Mouse (Mus musculus): ENCODE measurements around the gene Ms4a14. TPM values are rescaled to one million over a fixed set of nuclear protein-coding genes. Genes with fewer than 3 reads are reported as not detected.
"Not testable (repeated sequence)": the region's sequence is repeated elsewhere in the genome, so short reads cannot be mapped to it uniquely, and the experiment has no call there.

Gene Ms4a14
- polyA plus RNA-seq, 1 experiment from 2014 or later, result 0.09 TPM

DNA sequence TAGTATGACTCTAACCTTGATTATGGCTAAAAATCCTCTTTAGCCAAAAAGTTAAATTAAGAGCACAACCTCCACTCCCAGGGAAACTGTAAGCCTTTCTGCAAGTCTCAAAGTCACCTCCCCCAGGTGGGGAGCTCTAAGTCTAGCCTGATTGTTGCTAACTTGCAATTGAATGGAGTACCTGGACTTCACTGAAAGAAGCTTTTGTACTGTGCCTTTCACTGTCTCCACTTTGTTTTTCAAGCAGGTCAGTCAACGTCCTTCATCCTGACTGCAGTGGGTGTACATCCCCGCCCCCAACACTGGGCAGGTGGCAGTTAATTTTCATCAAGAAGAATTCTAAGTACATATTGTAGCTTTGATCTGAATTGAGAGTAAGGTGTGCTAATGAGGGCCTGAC, 15.3 kb downstream of the Ms4a14 start:
- H3K9me3 ChIP-seq (ENCODE audit: control insufficient read depth), result no peaks in the 10 kb centered on the region
- H3K9ac ChIP-seq (ENCODE audit: low read depth, low read length), result no peak overlapping the region
- no peak overlapping the region for H3K27ac ChIP-seq (ENCODE audit: low read depth, low read length)
- H3K27me3 ChIP-seq (replicated peaks; ENCODE audit: control insufficient read depth, insufficient read depth, low read length), result no peaks in the 10 kb centered on the region
- no peak overlapping the region for H3K4me2 ChIP-seq (replicated peaks; ENCODE audit: low read depth)
- H3K36me3 ChIP-seq (ENCODE audit: control insufficient read depth, insufficient read depth), result no peaks in the 10 kb centered on the region
- ATAC-seq, result no peak
- no peaks in the 10 kb centered on the region for H3K4me1 ChIP-seq (replicated peaks; ENCODE audit: control insufficient read depth, insufficient read depth, low read length)
- WGBS, result 67% methylated on average over 2 of the region's 2 CpGs
- TF ChIP-seq CTCF (IDR thresholded peaks at IDR 0.05; ENCODE audit: low read depth), result no peak
- no peak overlapping the region for H3K4me3 ChIP-seq (ENCODE audit: low read depth, low read length)

DNA sequence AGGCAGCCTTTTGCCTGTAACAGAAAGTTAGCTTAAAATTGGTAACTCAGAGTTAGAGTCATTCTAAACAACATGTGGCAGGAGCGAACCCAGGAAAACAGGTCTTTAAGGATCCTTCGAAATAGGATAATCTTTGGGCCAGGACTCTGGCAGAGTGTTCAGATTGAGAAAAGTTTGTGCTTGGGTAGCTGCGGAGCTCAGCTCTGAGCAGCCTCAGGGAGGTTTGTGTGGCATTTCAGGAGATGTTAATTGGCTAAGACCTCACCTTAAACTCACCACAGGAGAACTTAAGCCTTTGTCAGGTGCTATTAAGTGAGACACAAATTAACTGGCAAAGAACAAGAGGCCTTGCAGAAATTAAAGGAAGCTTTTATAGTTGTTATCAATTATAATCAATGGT, 20.6 kb downstream of the Ms4a14 start:
- H3K4me1 ChIP-seq (replicated peaks; ENCODE audit: control insufficient read depth, insufficient read depth, low read length); H3K27me3 ChIP-seq (replicated peaks; ENCODE audit: control insufficient read depth, insufficient read depth, low read length); H3K4me3 ChIP-seq (ENCODE audit: low read depth, low read length); H3K36me3 ChIP-seq (ENCODE audit: control insufficient read depth, insufficient read depth); ATAC-seq; H3K27ac ChIP-seq (ENCODE audit: low read depth, low read length); H3K9ac ChIP-seq (ENCODE audit: low read depth, low read length); H3K9me3 ChIP-seq (ENCODE audit: control insufficient read depth): not testable (repeated sequence)
- 19% methylated on average over 3 of the region's 3 CpGs for WGBS
- peak overlapping the region; percentile 72 for H3K4me2 ChIP-seq (replicated peaks; ENCODE audit: low read depth)

DNA sequence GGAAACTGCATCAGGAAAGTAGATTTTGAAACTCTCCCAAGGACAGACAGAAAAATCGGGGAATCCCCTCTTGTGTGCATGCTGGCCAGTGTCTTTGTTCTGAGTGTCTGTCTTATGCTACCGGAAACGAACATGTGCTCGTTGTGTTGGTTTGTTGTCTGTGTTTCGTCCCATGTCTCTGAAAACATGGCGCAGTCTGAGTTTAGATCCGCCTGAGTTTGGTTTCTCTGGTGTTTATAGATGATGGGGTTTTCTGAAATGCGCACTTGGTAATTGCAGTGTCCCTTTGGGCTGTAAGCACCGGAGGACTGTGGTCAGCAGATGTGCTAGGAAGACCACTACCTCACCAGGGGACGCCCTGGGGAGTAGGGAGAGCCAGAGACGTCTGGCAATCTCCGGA, 21.3 kb downstream of the Ms4a14 start:
- no peak for ATAC-seq
- no peaks in the 10 kb centered on the region for H3K27me3 ChIP-seq (replicated peaks; ENCODE audit: control insufficient read depth, insufficient read depth, low read length)
- WGBS, result 7% methylated on average over 12 of the region's 12 CpGs

DNA sequence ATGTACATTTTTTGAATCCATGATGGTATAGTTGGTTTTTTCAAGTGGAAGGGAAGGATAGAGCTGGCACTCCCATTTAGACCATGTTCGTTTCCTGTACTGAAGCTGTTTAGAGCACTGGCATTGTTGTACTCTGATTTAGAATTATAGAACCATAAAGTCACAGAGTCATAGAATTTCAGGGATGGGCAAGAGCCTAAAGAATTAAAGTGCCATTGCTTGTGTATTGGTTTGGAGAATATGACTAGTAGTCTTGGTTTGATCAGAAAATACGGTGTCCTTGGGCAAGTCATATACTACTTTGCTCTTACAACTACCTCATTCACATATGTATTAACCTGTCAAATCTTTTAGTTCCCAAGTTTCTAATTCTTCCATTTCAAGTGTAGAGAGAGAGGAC, 30.5 kb downstream of the Ms4a14 start, which contains the start of gene Ms4a5:
Gene Ms4a5, minus strand, starts transcription at position 101 of the 400 bp plus-strand sequence.
- 91% methylated on average over 2 of the region's 2 CpGs for WGBS
- ATAC-seq, result no peak
- Histone ChIP-seq H3K4me2 (replicated peaks; ENCODE audit: low read depth) (no peak within 1 kb of the TSS), H3K4me3 (ENCODE audit: low read depth, low read length) (no peak within 1 kb of the TSS), H3K27me3 (replicated peaks; ENCODE audit: control insufficient read depth, insufficient read depth, low read length) (no peaks in the 10 kb centered on the region), H3K36me3 (ENCODE audit: control insufficient read depth, insufficient read depth) (no peaks in the 10 kb centered on the region), H3K9ac (ENCODE audit: low read depth, low read length) (no peak within 1 kb of the TSS), H3K4me1 (replicated peaks; ENCODE audit: control insufficient read depth, insufficient read depth, low read length) (no peaks in the 10 kb centered on the region), H3K27ac (ENCODE audit: low read depth, low read length) (no peak within 1 kb of the TSS), H3K9me3 (ENCODE audit: control insufficient read depth) (no peaks in the 10 kb centered on the region)
- no peak for TF ChIP-seq CTCF (IDR thresholded peaks at IDR 0.05; ENCODE audit: low read depth)

More for the DNA sequence above, 21.3 kb downstream of the Ms4a14 start:
- Histone ChIP-seq H3K36me3 (ENCODE audit: control insufficient read depth, insufficient read depth) (no peaks in the 10 kb centered on the region), H3K4me3 (ENCODE audit: low read depth, low read length) (peak overlapping the region; percentile 36), H3K27ac (ENCODE audit: low read depth, low read length) (peak overlapping the region; percentile 60), H3K4me1 (replicated peaks; ENCODE audit: control insufficient read depth, insufficient read depth, low read length) (no peaks in the 10 kb centered on the region), H3K4me2 (replicated peaks; ENCODE audit: low read depth) (peak overlapping the region; percentile 72), H3K9ac (ENCODE audit: low read depth, low read length) (peak overlapping the region; percentile 45), H3K9me3 (ENCODE audit: control insufficient read depth) (no peaks in the 10 kb centered on the region)
- TF ChIP-seq CTCF (IDR thresholded peaks at IDR 0.05; ENCODE audit: low read depth), result no peak

DNA sequence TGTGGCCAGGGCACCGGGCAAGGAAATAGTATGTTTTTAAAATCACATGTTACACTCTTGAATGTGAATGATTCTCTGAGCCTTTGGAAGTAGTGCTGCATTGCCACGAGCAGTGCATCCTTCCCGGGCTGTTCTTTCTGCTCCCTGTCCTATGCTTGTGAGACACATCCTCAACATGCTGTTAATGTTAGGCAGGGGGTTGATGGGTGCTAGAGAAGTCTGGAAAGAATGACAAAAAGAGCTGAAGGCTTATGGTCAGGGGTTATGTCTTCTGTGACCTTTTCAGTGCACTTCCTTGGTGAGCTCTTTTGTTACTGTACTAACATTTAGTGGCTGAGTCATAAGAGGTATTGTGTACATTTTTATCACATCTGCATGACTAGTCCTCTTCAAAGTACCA, 34.0 kb downstream of the Ms4a14 start:
- no peak overlapping the region for H3K4me3 ChIP-seq (ENCODE audit: low read depth, low read length)

DNA sequence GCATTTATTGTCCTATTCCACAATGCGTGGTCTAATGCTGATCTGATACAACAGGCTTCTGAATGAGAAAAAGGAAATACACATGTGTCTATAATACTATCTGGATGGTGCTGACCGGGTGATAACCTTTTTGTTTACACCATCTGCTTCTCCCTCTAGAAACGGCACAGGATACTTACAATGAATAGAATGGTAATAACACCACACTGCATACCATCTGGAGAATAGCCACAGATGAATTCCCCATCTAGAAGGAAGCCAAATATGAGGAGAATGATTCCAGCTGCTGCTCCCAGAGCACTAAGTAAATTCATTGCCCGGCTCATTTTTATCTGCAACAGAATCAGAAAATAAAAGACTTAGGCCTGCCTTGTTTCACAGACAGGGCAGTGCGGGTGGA, 37.8 kb downstream of the Ms4a14 start:
- no peak overlapping the region for H3K9ac ChIP-seq (ENCODE audit: low read depth, low read length)
- no peak for ATAC-seq
- 24% methylated on average over 5 of the region's 5 CpGs for WGBS
- no peaks in the 10 kb centered on the region for H3K4me1 ChIP-seq (replicated peaks; ENCODE audit: control insufficient read depth, insufficient read depth, low read length)
- H3K4me3 ChIP-seq (ENCODE audit: low read depth, low read length), result no peak overlapping the region
- no peaks in the 10 kb centered on the region for H3K27me3 ChIP-seq (replicated peaks; ENCODE audit: control insufficient read depth, insufficient read depth, low read length)
- no peak for TF ChIP-seq CTCF (IDR thresholded peaks at IDR 0.05; ENCODE audit: low read depth)
- no peak overlapping the region for H3K4me2 ChIP-seq (replicated peaks; ENCODE audit: low read depth)
- no peaks in the 10 kb centered on the region for H3K9me3 ChIP-seq (ENCODE audit: control insufficient read depth)
- no peaks in the 10 kb centered on the region for H3K36me3 ChIP-seq (ENCODE audit: control insufficient read depth, insufficient read depth)
- H3K27ac ChIP-seq (ENCODE audit: low read depth, low read length), result no peak overlapping the region

More for the DNA sequence above, 34.0 kb downstream of the Ms4a14 start:
- no peak overlapping the region for H3K9ac ChIP-seq (ENCODE audit: low read depth, low read length)
- no peaks in the 10 kb centered on the region for H3K9me3 ChIP-seq (ENCODE audit: control insufficient read depth)
- no peak for TF ChIP-seq CTCF (IDR thresholded peaks at IDR 0.05; ENCODE audit: low read depth)
- H3K27me3 ChIP-seq (replicated peaks; ENCODE audit: control insufficient read depth, insufficient read depth, low read length), result no peaks in the 10 kb centered on the region
- H3K27ac ChIP-seq (ENCODE audit: low read depth, low read length), result no peak overlapping the region
- H3K36me3 ChIP-seq (ENCODE audit: control insufficient read depth, insufficient read depth), result no peaks in the 10 kb centered on the region
- ATAC-seq, result no peak
- no peaks in the 10 kb centered on the region for H3K4me1 ChIP-seq (replicated peaks; ENCODE audit: control insufficient read depth, insufficient read depth, low read length)
- 80% methylated on average over 3 of the region's 3 CpGs for WGBS
- no peak overlapping the region for H3K4me2 ChIP-seq (replicated peaks; ENCODE audit: low read depth)

DNA sequence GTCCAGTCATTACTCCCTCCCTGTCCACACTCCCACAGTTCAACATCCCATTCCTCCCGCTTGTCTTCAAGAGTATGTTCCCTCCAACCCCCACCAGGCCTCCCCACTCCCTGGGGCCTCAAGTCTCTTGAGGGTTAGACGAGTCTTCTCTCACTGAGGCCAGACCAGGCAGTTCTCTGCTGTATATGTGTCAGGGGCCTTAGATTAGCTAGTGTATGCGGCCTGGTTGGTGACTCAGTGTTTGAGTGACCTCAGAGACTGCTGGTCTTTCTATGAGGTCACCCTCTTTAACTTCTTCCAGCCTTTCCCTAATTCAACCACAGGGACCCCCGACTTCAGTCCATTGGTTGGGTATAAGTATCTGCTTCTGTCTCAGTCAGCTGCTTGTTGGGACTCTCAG, 47.3 kb downstream of the Ms4a14 start:
- H3K9me3 ChIP-seq (ENCODE audit: control insufficient read depth), result no peaks in the 10 kb centered on the region
- no peak overlapping the region for H3K4me2 ChIP-seq (replicated peaks; ENCODE audit: low read depth)
- H3K36me3 ChIP-seq (ENCODE audit: control insufficient read depth, insufficient read depth), result no peaks in the 10 kb centered on the region
- no peaks in the 10 kb centered on the region for H3K27me3 ChIP-seq (replicated peaks; ENCODE audit: control insufficient read depth, insufficient read depth, low read length)
- H3K9ac ChIP-seq (ENCODE audit: low read depth, low read length), result no peak overlapping the region
- no peak overlapping the region for H3K4me3 ChIP-seq (ENCODE audit: low read depth, low read length)
- WGBS, result 78% methylated on average over 4 of the region's 4 CpGs
- no peaks in the 10 kb centered on the region for H3K4me1 ChIP-seq (replicated peaks; ENCODE audit: control insufficient read depth, insufficient read depth, low read length)
- no peak for ATAC-seq
- H3K27ac ChIP-seq (ENCODE audit: low read depth, low read length), result no peak overlapping the region
- TF ChIP-seq CTCF (IDR thresholded peaks at IDR 0.05; ENCODE audit: low read depth), result no peak

Measured in intestine, postnatal 0 days (tissue).